Mouse (Mus musculus) megakaryocyte, embryonic 14.5 days (primary cell): Measurements from ENCODE around the gene Nucks1.

Experiments used
- FLI1 ChIP-seq: IDR thresholded peaks from 2 replicates; pipeline ENCODE4 v1.6.1; 2012; ENCODE audit warnings: low read length, inconsistent platforms, mixed read lengths
- GATA1 ChIP-seq: IDR thresholded peaks from 3 replicates; pipeline ENCODE4 v1.6.1; 2012; ENCODE audit warnings: mixed read lengths, low read length, inconsistent platforms, borderline replicate concordance

- TF ChIP-seq GATA1 (peak; percentile 55; the same call in 2 of the 3 replicates), FLI1 (no peak)
Observed at GRCm38 (mm10) chr1:131908456-131908855, 1.9 kb upstream of the Nucks1 start.
